Mouse (Mus musculus) C2C12 (cell line): ENCODE results near the gene Rsad1. TPM values are rescaled to one million over a fixed set of nuclear protein-coding genes. Genes with fewer than 3 reads are reported as not detected.

ENCODE experiments used
- H3K27me3 ChIP-seq: one replicate; pipeline ENCODE4 v1.6.1; 2011; ENCODE audit not compliant: control insufficient read depth, insufficient read depth, insufficient read length
- H3K36me3 ChIP-seq: one replicate; pipeline ENCODE4 v1.6.1; 2011; ENCODE audit not compliant: control insufficient read depth, insufficient read depth
- H3K4me3 ChIP-seq: one replicate; pipeline ENCODE4 v1.5.1; 2011; ENCODE audit warnings: mild to moderate bottlenecking, control low read depth; ENCODE audit not compliant: poor library complexity, insufficient read depth, severe bottlenecking
- H3K79me2 ChIP-seq: one replicate; pipeline ENCODE4 v1.6.1; 2011; ENCODE audit not compliant: control insufficient read depth, insufficient read depth
- H3K79me3 ChIP-seq: one replicate; pipeline ENCODE4 v1.6.1; 2011; ENCODE audit warnings: low read depth, control low read depth
- H3ac ChIP-seq: one replicate; pipeline ENCODE3; 2011; ENCODE audit warnings: low read depth; ENCODE audit not compliant: control insufficient read depth, insufficient read length
- CEBPB ChIP-seq: IDR thresholded peaks from one replicate; pipeline ENCODE4 v1.6.1; 2011; ENCODE audit warnings: low read depth, mild to moderate bottlenecking, control low read depth, moderate library complexity
- CTCF ChIP-seq: IDR thresholded peaks from one replicate; pipeline ENCODE4 v1.5.1; 2011; ENCODE audit not compliant: control insufficient read depth, insufficient read depth, insufficient read length
- FOSL1 ChIP-seq: IDR thresholded peaks from one replicate; pipeline ENCODE4 v1.8.0; 2011; ENCODE audit warnings: mild to moderate bottlenecking, low read length; ENCODE audit not compliant: poor library complexity, insufficient read depth, severe bottlenecking
- MAX ChIP-seq: IDR thresholded peaks from one replicate; pipeline ENCODE4 v1.6.1; 2011; ENCODE audit warnings: mild to moderate bottlenecking, control low read depth
- MYOD1 ChIP-seq: IDR thresholded peaks from one replicate; pipeline ENCODE4 v1.6.1; 2011; ENCODE audit warnings: low read depth; ENCODE audit not compliant: control insufficient read depth, insufficient read length
- MYOG ChIP-seq: IDR thresholded peaks from one replicate; pipeline ENCODE4 v1.6.1; 2011; ENCODE audit not compliant: control insufficient read depth, insufficient read length; ENCODE audit errors: extremely low read depth
- USF1 ChIP-seq: IDR thresholded peaks from one replicate; pipeline ENCODE4 v1.6.1; 2011; ENCODE audit warnings: low read depth, mild to moderate bottlenecking, control low read depth, moderate library complexity
- long read RNA-seq, 2 experiments: library from polyadenylated mRNA; unstranded; transcript quantifications; one replicate each; pipeline ENCODE4 v2.0.0; 2019 to 2020
- polyA plus RNA-seq: library from polyadenylated mRNA; unstranded; fragments of >200 nt; fragmentation: generic; extraction: Trizol; gene quantifications from one replicate; pipeline ENCODE4 v1.2.1, GENCODE M21; 2012; ENCODE audit warnings: missing spikeins

Gene Rsad1
- polyA plus RNA-seq, result 3.2 TPM
- long read RNA-seq, experiment 1, full-length matches to known transcripts, result 1 of 4 reads
- long read RNA-seq, experiment 1, partial matches to known transcripts, result 1 of 4 reads
- long read RNA-seq, experiment 1, other reads (novel, unspliced or antisense), result 2 of 4 reads
- long read RNA-seq, experiment 2, full-length matches to known transcripts, result 22 of 45 reads
- long read RNA-seq, experiment 2, partial matches to known transcripts, result 13 of 45 reads
- long read RNA-seq, experiment 2, other reads (novel, unspliced or antisense), result 10 of 45 reads

DNA sequence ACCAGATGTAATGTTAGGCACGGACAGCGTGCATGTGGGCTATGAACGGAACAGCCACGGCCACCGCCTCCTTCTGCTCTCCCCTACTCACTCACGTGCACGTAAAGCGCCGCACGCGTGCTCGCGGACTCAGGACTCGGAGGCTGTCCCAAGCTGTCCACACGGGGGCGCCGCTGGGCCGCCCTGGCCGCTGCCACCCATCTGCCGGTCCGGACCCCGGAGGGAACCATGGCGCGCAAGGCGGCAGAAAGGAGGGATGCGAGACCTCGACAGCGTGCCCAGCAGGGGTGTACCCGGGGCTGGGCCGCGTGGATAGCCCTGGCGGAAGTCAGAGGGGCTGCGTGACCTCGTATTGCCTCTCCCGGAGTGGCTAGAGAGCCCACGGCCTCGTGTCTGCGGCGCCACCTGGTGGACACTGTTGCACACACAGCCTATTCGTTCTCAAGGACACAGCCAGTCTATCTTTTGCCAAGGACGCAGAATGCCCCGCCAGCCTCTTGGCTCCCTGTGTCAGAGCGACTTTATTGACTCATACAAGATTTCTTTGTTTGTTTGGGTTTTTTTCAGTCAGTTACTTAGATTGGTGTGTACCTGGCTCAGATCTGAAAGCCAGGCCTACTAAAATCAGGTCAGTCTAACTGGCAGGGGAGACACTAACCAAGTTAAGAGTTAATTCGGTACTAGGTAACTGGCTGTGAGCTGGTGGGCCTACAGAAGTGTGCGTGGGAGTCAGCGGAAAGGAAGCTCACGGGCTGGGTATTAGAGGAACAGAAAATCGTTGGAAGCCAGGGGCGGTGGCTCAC is at the start of gene Rsad1:
TSS of gene Rsad1 (minus strand) at position 368 of the 803 bp plus-strand sequence.
- H3K36me3 ChIP-seq, result no peaks in the 10 kb centered on the region
- H3K4me3 ChIP-seq, result peak within 1 kb of the TSS; percentile 38
- H3ac ChIP-seq, result peak within 1 kb of the TSS; percentile 93
- H3K27me3 ChIP-seq, result no peaks in the 10 kb centered on the region
- H3K79me2 ChIP-seq, result no peaks in the 10 kb centered on the region
- TF ChIP-seq USF1 (no peak), CTCF (peak; percentile 92)
- no peaks in the 10 kb centered on the region for H3K79me3 ChIP-seq

DNA sequence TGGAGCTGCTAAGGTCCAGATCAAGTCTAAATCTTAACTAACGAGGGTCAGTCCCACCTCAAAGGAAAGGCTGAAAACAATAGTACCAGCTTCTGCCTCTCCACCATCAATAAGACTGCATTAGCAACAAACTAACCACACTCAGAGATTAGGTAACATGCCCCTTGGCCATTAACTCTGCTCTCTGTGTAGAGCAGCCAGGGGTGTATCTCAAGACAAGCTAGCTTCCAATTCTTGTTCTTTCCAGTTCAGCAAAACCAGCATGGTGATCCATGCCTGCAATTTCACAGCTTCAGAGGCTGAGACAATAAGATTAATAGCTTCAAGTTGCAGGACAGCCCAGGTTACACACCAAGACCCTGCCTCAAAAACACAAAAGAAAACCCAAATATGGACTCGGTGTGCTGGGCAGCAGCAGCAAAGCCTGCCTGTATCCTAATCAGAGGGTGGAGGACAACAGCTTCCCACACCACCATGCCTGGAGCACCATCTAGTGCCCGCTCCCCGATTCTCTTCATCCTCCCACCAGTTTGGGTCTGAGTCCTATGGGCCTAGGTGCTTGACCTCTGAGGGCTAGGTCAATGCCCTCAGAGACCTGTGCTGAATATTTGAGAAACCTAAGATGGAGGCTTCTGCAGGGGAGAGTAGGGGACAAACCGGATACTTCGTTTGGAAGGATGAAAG is 49.5 kb upstream of the Rsad1 start:
- no peak for TF ChIP-seq FOSL1
- peak; percentile 19 for TF ChIP-seq CTCF
- H3K36me3 ChIP-seq, result no peaks in the 10 kb centered on the region
- H3K79me3 ChIP-seq, result no peaks in the 10 kb centered on the region
- H3K79me2 ChIP-seq, result no peaks in the 10 kb centered on the region
- H3K4me3 ChIP-seq, result no peak overlapping the region
- no peak overlapping the region for H3ac ChIP-seq
- H3K27me3 ChIP-seq, result no peaks in the 10 kb centered on the region

DNA sequence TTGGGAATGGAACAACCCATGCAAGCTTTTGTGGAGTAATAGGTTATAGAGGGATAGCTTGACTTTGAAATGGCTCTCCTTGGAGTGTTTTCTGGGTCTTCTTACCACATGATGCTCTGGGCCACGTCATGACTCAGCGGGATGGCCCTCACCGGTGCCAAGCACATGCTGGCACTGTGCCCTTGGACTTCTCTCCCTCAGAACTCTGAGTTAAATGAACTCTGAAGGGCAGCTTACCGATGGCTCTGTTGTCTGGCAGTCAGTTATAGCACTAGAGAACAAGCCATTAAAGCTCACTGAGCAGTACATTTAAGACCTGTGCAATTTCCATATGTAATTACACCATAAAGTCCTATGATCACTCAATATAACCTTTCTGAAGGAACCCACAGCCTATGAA is 48.3 kb upstream of the Rsad1 start:
- TF ChIP-seq FOSL1 (no peak), MAX (peak; percentile 39), USF1 (peak; percentile 35), CTCF (no peak), CEBPB (no peak), MYOD1 (no peak)
- Histone ChIP-seq H3ac (no peak overlapping the region), H3K36me3 (no peaks in the 10 kb centered on the region), H3K79me3 (no peaks in the 10 kb centered on the region), H3K79me2 (no peaks in the 10 kb centered on the region), H3K4me3 (no peak overlapping the region), H3K27me3 (no peaks in the 10 kb centered on the region)

DNA sequence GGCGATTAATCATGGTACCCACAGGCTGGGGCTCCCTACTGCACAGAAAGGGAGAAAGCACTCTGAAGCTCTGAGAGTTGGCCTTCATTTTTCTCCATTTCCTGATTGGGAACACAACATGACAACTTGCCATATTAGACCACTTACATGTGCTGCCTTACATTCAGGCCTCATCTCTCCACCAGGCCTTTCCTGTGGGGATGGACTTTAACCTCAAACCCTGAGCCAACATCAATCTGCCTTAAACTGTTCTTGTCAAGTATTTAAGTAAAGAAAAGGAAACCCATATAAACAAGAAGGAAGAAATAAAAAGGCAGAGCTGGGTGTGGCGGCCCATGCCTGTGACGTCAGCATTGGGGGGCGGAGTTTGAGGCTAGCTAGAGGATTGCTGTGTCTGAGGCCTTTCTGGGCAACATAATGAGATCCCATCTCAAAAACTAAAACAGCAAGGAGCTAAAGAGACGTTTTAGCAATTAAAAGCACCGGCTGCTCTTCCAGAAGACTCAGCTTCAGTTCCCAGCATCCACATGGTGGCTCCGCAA is 47.3 kb upstream of the Rsad1 start:
- no peaks in the 10 kb centered on the region for H3K79me3 ChIP-seq
- TF ChIP-seq CEBPB (no peak), MYOD1 (no peak), FOSL1 (no peak), USF1 (no peak), MAX (no peak), CTCF (no peak), MYOG (no peak)
- no peaks in the 10 kb centered on the region for H3K79me2 ChIP-seq
- H3K27me3 ChIP-seq, result no peaks in the 10 kb centered on the region
- no peak overlapping the region for H3ac ChIP-seq
- no peaks in the 10 kb centered on the region for H3K36me3 ChIP-seq
- no peak overlapping the region for H3K4me3 ChIP-seq

DNA sequence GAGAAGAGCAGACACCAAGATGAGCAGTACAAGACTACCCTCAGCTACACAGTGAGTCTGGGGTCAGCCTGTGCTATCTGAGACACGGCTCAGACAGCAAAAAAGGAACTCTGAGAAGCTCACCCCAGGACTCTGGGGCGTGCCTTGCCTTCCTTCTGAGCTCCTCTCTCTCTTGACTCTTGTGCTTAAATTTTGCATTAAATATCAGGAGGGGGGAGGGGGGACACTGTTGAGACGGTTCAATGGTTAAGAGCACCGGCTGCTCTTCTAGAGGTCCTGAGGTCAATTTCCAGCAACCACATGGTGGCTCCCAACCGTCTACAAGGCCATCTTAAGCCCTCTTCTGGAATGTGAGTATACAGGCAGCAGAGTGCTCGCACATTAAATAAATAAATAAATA is 38.5 kb upstream of the Rsad1 start:
- H3K27me3 ChIP-seq, result no peaks in the 10 kb centered on the region
- H3K36me3 ChIP-seq, result no peaks in the 10 kb centered on the region
- H3K79me2 ChIP-seq, result no peaks in the 10 kb centered on the region
- TF ChIP-seq CTCF, result no peak
- no peak for TF ChIP-seq USF1
- no peak for TF ChIP-seq MAX
- TF ChIP-seq FOSL1, result no peak
- TF ChIP-seq CEBPB, result no peak
- TF ChIP-seq MYOG, result no peak
- no peak for TF ChIP-seq MYOD1
- no peak overlapping the region for H3K4me3 ChIP-seq
- H3K79me3 ChIP-seq, result no peaks in the 10 kb centered on the region
- no peak overlapping the region for H3ac ChIP-seq

DNA sequence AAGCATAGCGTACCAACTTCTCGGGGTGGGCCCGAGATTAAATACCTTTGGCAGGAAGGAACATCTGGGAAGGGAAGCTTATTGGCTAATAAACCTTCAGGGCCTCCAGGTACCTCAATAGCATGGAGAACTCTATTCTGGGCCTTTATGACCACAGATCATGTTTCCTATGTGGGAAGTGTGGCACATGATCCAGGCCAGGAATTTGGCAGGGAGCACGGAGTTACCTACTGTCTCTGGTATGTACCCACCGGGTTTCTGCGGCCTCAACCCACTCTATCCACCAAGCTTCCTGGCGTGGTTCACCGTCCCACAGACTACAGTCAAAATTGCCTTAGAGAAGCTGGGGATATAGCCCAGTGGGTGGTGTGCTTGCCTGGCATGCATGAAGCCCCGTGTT is 36.0 kb upstream of the Rsad1 start:
- no peak for TF ChIP-seq CTCF
- TF ChIP-seq USF1, result no peak
- TF ChIP-seq CEBPB, result no peak
- TF ChIP-seq FOSL1, result no peak
- H3K4me3 ChIP-seq, result no peak overlapping the region
- H3K36me3 ChIP-seq, result no peaks in the 10 kb centered on the region
- H3K79me3 ChIP-seq, result no peaks in the 10 kb centered on the region
- H3K27me3 ChIP-seq, result no peaks in the 10 kb centered on the region
- H3ac ChIP-seq, result no peak overlapping the region
- H3K79me2 ChIP-seq, result no peaks in the 10 kb centered on the region
